Mouse (Mus musculus) erythroblast, embryonic 14.5 days (primary cell): ENCODE measurements around the gene Kat6b.

Source experiments
- GATA1 ChIP-seq: IDR thresholded peaks from 2 replicates; pipeline ENCODE4 v1.6.1; 2012; ENCODE audit warnings: low read length, inconsistent platforms, mixed read lengths
- TAL1 ChIP-seq: IDR thresholded peaks from 3 replicates; pipeline ENCODE4 v1.6.1; 2012; ENCODE audit warnings: low read length, inconsistent platforms, mixed read lengths

DNA sequence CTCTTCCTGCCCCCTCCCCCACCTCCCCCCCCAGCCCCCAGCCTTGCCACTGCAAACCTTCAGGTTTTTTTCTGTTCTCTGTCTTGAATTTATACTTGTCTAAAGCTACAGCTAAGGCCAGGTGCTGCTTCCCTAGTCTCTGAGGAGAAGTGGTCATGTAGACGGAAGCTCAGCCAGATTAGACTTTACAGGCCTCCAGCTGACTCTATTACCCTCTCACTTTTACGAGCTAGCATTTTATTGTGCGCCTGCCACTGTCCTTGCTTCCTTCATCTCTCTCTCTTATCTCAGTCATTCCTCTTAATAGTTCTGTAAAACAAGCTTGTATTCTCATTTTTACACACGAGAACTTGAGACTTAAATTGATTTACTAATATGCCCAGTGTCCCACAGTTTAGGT lies 23.8 kb downstream of the Kat6b start:
- TF ChIP-seq TAL1 (no peak), GATA1 (no peak)
